Mouse (Mus musculus) liver, embryonic 14.5 days (tissue): ENCODE measurements around the gene Rassf6.

ENCODE experiments used
- CTCF ChIP-seq: IDR thresholded peaks from 2 replicates; pipeline ENCODE4 v1.5.1; 2016; ENCODE audit warnings: antibody characterized with exemption, low read depth, control low read depth
- EP300 ChIP-seq: IDR thresholded peaks from 2 replicates; pipeline ENCODE4 v1.6.1; 2016; ENCODE audit warnings: antibody characterized with exemption, low read depth

DNA sequence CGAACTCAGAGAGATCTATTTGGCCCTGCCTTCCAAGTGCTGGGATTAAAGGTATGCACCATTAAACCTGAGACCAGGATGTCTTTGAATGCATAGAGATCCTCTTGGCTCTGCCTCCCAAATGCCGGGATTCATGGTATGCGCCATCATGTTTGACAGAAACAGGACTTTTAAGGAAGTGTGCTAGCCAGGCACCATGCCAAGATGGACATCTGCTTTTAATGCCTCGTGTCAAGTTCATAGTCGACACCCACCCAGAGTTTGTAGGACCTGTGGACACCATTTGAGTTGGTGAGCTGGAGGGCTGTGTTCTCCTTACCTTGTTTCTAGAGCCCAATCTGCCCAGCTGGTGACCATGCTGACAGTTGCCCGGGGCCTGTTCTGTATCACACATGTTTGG lies 48.5 kb downstream of the Rassf6 start:
- no peak for TF ChIP-seq CTCF
- no peak for TF ChIP-seq EP300
